Mouse (Mus musculus) CD4-positive, CD25-positive, alpha-beta regulatory T cell, adult 2 months (primary cell): ENCODE measurements around the gene Ccdc158.

Source experiments
- DNase-seq: peaks from one replicate; pipeline ENCODE4 v3.0.0-alpha.2; 2012; ENCODE audit warnings: low read depth, low spot score

The Ccdc158 gene

DNA sequence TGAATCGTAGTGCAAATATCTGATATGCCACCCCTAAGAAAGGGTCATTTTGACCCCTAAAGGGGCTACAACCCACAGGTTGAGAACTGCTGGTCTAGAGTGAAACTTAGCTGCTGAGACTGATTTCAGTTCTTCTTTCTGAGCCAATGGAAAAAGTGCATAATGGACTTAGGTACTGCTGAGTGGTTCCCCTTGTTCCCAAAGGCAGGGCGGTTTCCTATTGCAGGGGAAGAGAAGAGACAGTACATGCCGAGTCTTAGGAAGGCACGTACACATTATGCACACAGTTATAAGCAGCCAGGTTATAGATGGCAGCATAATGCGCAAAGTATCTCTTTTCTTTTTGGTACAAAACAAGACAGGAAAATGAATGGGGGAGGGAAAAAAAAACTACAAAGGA is 13.1 kb upstream of the Ccdc158 start:
- no peak for DNase-seq

GRCm38 (mm10) chr5:92684715-92685460 is 9.8 kb upstream of the Ccdc158 start:
- DNase-seq: no peak

DNA sequence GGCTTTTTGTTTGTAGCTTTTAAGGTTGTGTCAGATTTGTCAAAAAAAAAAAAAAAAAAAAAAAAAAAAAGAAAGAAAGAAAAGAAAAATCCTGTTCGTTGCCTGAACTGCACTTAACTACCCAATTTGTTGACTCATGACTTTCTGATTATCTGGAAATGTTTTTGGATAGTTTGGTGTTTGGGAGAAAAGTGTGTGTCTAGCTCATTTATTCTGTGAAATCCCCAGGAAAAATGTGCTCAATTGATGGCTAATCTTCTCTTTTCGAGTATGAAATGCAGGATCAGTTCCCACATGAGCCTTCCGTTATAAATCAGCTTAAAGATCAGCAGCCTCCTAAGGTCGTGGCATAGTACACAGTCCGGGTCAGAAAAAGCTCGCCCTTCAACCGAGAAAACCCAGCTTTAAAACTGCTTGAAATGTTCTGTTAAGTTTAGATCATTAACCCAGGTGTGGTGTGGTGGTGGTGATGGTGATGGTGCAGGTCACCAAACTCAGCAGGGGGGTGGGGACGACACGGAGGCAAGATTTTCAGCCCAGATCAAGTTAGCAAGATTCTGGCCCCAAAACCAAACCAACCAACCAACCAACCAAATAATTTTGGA is 8.9 kb upstream of the Ccdc158 start:
- DNase-seq: no peak

- DNase-seq: no peak
These were observed 8.3 kb upstream of the Ccdc158 start, which contains the start of gene Shroom3 for GRCm38 (mm10) chr5:92683351-92683807. Gene Shroom3, plus strand, starts transcription at chr5:92683435.

DNA sequence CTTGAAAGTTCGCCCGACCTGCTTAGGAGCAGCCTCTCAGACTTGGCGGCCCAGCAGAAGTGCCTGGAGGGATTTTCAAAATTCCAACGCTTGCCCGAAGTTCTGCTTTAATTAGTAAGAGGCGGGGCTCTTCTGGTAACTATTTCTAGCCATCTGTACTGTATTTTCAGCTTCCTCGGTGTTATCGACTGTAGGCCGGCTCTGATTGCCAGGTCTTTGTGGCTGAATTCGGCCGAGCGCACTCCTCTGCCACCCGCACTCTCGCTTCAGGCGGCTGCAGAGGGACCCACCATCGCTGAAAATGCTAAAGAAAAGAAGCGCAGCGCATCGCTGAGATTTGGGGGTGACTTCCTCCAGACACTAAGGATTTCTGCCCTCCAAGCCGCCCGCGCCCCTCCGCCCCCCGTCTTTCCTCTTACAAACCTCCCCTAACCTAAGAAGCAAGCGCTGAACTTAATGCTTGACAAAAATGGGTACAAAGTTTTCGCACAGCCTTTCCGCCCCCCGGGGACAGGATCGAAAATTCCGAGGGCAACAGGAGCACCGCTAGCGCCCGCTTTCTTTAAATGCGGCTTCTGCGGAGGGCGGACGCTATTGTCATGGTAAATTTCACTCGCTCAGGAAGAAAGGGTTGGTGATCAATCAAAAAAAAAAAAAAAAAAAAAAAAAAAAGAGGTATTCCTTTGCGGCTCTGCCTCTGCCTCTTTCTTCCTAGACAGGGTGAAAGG is 7.7 kb upstream of the Ccdc158 start:
- no peak for DNase-seq

DNA sequence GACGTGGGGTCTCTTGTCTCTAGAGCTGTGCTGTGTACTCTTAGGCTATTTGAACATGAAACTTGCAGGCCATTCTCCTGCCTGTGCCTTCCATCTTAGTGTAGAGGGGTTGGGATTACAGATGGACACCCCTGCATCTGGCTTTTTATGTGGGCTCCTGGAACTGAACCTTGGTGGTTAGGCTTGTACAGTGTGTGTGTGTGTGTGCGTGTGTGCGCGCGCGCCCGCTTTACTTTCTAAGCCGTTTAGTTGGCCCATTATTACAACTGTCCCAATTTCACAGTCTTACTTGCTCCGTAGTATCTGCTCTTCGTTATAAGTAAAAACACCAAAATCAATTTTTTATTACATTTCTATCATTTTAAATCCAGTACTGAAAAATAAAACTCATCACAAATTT is 6.8 kb upstream of the Ccdc158 start:
- no peak for DNase-seq

DNA sequence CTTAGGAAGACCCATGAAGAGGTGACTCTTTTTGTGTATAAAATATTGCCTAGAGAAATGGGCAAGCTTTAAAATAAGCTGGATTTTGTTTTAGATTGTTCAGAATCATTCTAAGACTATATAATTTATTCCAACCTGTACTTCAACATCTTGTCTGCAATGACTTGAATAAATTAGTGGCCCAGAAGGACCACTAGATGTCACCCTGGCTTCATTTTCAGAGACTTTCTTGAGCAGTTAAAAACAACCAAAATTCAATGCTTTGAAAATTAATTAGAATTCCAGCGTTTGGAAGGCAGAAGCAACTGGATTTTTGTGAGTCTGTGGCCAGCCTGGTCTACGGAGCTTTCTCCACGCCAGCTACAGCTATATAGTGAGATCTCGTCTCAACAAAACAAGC is 4.4 kb upstream of the Ccdc158 start:
- peak; percentile 45 for DNase-seq

DNA sequence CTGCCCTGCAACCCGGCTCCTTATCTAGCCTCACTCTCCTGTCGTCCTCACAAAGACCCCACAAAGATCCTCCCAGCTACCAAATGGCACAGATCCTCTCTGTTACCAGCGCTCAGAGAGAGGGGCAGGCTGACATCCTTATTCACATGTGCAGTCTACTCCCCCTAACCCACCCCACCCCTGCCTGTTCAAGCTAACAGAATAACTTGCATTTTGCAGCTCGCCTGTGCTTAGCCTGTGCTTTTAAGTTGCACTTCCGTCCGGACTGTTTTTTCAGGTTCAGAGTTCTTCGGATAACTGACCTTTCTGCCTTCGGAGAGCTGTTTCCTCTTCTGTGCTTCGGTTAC is 476 bp upstream of the Ccdc158 start:
- no peak for DNase-seq

GRCm38 (mm10) chr5:92666860-92667259 is 8.2 kb downstream of the Ccdc158 start:
- DNase-seq: no peak

DNA sequence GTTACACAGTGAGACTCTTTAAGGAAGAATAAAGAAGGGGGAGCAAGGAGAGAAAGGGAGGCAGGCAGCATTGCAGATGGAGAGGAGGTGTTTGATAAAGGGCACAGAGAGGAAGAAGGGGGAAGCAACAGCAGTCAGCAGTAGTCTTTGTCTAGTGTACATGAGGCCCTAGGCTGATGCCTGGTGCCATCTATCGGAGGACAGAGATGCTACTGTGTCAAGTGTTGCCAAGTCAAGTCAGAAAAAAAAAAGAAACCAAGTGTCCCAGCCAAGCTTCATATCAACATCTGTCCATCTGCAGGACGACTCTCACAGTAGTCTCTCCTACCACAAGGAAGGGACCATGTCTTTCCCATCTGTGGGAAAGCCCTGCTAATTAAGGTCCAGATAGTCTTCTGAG is 10.8 kb downstream of the Ccdc158 start:
- no peak for DNase-seq

- peak; percentile 77 for DNase-seq
These were observed 18.8 kb downstream of the Ccdc158 start for GRCm38 (mm10) chr5:92656256-92656655.

GRCm38 (mm10) chr5:92640861-92641260 is 34.2 kb downstream of the Ccdc158 start:
- DNase-seq: no peak

DNA sequence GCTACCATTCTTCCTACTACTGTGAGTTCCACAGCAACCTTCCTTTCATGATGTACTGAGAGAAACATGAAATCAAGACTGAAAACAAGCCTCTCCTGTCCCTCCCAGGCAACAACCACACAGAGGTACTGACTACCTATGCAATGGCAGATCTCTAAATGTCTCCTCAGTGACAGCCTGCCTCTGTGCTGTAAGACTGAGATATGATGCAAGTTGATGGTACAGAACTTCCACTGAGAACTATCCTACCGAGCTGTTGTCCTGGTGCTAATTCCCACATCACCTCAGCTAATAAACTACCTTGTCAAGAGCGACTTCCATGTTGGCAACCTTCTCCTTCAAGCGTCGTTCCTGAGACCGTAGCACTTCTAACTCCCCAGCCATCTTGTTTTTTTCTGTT is 39.2 kb downstream of the Ccdc158 start:
- DNase-seq: no peak

- DNase-seq: no peak
These were observed 40.2 kb downstream of the Ccdc158 start for GRCm38 (mm10) chr5:92634916-92635315.

DNA sequence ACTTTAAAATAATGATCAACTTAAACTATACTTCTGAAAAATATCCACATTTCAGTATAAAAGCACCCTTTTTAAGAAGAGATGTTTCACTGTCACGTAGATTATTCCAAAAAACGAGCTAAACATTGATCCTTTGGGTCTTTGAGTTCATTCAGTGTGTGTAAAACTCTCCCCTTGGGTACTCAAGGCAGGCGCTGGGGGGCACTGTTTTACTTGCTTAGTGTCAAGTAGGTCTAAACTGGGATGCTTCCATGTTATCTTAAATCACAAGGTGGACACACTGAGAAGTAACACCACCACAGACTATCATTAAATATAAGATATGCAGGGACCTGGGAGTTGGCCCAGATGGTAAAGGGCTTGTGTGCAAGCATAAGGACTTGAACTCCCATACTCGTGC is 41.5 kb downstream of the Ccdc158 start:
- DNase-seq: no peak

DNA sequence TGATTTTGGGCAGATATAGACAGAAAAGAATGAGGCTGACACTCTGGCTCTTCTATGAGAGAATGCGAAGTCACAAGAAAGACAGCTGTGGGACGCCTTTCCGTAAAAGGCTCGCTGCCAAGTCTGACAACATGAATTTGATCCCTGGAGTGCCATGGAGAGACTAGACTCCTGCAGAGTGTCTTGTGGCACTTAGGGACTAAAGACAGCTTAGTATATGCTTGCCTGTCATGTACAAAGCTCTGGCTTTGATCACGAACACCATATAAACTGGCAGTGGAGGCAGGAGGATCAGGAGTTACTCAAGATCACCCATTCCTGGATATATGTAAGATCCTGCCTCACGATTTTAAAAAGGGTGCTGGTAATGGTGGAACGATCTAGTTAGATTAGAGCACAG is 47.2 kb downstream of the Ccdc158 start:
- DNase-seq: no peak

GRCm38 (mm10) chr5:92621883-92622282 is 53.2 kb downstream of the Ccdc158 start:
- no peak for DNase-seq

DNA sequence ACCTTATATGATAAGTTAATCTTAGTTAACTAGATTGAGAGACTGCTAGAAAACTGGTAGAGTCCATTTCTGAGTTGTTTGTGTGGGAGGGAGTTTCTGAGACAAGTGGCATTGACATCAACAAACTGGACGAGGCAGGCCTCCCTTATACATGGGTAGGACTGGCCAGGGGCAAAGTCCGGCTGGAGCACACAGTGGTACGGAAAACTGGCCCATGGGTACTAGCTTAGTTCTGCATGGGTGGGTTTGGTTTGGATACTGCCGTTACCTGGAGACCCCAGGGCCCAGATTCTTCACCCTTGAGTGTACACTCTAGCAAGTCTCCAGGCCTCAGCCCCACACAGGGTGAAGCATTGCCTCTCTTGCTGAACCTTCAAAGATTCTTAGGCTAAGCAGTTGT is 62.3 kb downstream of the Ccdc158 start:
- no peak for DNase-seq

DNA sequence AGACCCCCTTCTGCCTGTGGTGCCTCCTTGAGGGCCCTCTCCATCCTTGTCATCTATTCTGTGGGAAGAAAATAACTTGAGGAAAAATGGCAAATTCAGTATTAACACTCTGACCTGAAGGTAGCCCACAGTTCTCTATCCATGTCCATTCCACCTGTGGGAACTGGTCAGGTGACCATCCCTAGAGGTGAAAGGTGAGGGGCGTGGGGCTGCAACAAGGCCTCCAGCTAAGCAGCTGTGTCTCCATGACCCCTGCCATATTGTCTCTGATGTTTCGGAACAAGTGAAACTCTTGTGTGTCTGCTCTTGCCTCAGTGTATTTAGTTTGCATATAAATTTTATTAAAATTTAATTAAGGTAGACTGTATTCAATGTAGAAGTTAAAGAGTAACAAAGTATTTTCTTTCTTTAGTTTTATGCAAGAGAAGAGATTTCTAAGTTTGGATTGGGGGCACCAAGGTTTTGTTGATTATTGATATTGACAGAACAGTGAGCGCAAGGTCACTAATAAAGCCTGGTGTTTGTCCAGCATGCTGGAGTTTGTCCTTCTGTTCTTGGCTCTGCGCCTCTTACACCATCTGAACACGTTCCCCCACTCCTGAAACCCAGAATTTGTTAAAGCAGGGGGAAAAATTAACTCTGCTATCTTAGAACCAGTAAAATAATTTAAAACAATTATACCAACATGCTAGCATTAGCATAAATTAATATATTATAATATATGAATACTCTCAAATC is 67.4 kb downstream of the Ccdc158 start:
- no peak for DNase-seq

GRCm38 (mm10) chr5:92604452-92605247 is 70.4 kb downstream of the Ccdc158 start:
- DNase-seq: no peak
